Mouse (Mus musculus) right cerebral cortex, postnatal 36 days (tissue): Measurements from ENCODE around the gene Fsd1l.

Experiments used
- DNase-seq, 2 experiments: peaks; one replicate each; pipeline ENCODE4 v3.0.0; 2022; ENCODE audit warnings: low spot score in 2 of 2, mixed read lengths in 1 of 2

Gene Fsd1l

DNA sequence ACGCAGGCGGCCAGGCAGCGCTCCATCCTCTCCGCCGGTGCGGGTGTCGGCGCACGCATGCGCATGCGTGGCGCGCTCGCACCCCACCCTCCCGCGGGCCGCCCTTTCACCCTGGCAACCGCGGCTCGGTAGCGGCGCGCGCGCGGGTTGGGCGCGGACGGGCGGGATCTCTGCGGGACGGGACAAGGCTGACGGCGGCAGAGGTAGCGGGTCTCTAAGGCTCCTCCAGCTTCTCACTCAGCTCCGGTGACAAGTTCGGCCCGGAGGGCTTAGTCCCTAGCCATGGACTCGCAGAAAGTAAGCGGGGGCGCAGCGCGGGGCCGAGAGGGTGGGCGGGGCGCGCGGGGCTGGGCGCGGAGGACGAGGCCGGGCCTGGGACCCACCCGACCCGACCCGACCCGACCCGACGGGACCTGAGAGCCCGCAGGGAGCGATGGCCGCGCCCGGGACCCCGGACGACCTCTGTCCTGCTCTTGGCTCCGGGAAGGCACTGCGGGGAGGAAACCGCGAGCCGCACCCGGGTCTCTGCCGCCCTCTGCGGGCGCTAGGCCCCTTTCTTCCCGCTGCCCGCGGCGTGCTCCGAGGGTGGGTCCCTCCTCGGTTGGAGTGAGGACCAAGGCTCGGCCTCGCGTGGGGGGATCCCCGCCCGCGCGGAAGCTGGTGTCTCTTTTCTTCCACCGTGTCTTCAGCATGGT lies at the start of gene Fsd1l:
Fsd1l (plus strand) TSS at position 156 of the 695 bp plus-strand sequence.
- DNase-seq: peak; percentile 62 to 71

DNA sequence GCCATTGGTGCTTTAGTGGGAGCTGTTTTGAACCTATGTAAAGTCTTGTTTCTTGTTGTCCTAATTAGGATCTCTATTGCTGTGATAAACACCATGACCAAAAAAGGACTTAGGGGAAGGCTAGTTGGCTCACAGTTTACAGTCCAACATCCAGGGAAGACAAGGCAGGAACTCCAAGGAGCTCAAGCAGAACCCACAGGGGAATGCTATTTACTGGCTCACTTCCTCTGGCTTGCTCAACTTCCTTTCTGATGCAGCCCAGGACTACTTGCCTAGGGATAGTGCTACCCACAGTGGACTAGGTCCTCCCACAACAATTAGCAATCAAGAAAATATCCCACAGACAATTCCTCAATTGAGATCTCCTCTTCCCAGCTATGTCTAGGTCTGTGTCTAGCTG lies 43.6 kb upstream of the Fsd1l start:
- DNase-seq: no peak

DNA sequence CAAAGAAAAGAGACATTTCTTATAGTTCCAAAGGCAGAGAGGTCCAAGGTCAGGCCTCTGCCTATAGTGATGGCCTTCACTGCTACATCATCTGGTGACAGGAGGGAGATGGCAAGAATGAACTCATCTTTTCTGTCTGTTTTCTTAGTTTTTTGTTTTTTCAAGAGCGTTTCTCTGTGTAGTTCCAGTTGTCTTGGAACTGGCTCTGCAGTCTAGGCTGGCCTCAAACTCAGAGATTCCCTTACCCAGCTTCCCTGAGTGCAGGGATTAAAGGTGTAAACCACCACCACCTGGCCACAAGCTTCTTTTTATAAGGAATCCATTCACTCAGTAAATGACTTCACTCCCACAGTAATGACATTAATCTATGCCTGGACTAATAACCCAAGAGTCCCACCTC lies 42.3 kb upstream of the Fsd1l start:
- DNase-seq: no peak

DNA sequence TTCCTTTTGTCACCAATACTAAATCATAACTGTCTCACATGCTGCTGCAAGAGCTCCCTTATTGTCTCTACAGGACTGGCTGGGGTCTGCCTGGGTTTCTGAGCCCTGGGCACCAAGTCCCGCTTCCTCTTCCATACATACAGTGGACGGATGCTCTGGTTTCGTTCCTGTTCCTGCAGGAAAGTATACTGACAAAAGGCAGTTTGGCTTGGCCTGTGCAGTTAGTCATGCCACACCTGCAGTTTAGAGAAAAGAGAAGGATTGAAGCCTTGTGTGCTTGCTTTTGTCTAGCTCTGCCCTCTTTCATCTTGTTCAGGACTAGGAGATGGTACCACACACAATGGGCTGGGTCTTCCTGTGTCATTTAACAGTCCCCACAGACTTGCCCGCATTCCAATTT lies 41.8 kb upstream of the Fsd1l start:
- no peak for DNase-seq

DNA sequence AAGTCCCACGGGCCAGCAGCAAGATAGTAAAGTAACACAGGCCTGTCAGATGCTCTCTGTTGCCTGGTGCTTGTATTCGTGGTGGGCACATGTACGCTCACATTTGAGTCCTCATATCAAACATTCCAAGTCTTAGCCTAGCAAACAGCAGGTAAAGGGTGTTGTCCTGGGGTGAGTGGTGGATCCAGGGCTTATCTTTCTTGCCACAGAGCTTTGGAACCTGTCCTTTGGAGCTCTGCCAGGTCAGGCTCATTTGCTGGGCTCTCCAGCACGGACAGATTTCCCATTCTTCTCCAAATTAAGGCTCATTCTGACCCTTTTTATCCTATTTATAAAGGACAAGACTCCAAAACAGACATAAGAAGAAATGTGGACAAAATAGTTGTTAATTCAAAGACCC lies 41.1 kb upstream of the Fsd1l start:
- DNase-seq: no peak

DNA sequence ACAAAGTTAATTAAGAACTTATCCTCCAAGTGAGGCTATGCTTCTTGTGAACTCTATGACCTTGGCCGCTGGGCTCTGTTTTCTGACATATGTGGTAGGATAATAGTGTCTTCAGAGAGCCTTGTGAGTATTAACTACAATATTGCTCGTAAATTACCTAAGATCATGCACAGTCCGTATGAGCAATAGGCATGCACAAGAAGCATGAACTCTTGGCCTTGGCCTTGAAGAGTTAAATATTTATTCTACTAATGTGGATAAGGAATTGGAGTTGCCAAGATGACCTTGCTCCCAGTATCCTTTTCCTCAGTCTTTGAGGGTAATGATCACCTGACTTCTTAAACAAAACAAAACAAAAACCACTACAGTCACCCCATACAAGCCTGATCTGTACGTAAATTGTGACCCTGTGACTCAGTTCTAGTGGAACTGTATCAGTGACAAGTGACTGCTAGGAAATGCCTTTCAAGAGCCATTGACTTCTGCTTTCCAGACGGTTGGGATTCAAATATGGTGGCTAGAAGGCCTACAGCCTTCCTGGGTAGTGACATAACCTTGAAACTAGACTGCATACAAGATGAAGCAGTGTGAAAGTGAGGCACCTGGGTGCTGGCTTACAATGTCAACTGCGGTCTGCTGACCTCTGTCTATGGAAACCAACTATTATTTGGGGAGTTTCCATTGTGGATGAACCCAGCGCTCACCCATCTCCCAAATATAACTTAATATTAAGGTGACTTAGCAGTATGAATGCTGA lies 40.4 kb upstream of the Fsd1l start:
- DNase-seq: no peak

DNA sequence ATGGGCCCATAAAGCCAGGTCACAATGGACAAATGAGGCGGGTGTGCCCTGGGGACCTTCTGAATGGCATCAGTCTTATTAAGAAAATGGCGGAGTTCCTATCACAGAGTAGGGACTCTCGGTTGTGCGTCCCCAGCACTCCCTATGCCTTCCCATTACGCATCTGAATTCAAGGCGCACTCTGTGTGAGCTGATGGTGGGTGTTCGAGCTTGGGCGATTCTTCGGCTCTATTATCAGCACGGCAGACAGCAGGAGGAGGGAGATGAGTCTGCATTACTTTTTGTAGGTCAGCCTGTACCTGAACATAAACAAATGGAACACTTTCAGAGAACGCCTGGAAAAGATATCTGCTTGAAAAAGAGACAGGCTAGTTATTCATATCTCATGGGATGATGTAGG lies 39.7 kb upstream of the Fsd1l start:
- peak in 1 of 2 experiments; percentile 18 for DNase-seq

DNA sequence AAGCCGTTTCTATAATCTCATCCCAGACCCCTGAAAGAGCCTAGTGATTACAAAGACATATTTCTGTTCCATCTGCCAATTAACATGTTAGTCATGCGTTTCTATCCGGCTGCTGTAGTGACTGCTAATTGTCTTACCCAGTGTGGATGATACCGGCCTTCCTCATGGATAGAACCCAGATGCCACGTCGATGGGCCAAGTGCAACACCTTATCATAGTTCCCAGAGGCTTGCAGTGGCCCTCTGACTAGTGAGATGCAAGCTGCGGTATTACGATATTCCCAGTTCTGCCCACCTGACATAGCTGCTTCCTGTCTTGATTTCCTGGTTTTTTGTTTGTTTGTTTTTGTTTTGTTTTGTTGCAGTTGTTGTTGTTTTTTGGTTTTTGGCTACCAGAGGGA lies 39.3 kb upstream of the Fsd1l start:
- DNase-seq: no peak

DNA sequence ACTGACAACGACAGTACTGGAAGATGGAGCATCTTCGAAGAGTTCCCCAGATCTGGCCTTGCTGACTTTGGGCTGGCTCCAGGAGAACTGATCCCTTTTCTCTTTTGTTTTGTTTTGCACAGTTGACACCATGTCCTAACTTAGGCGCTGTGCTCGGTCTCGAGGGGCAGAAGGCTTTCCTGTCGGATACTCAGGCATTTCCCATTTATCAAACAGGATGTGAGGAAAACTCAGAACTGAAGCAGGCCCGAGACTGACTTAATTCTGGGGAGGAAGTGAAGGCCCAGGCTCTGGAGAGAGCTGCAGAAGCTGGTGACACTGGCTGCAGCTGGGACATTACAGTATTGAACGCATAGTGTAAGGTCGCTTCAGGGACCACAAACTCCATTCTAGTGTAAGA lies 38.9 kb upstream of the Fsd1l start:
- DNase-seq: no peak

DNA sequence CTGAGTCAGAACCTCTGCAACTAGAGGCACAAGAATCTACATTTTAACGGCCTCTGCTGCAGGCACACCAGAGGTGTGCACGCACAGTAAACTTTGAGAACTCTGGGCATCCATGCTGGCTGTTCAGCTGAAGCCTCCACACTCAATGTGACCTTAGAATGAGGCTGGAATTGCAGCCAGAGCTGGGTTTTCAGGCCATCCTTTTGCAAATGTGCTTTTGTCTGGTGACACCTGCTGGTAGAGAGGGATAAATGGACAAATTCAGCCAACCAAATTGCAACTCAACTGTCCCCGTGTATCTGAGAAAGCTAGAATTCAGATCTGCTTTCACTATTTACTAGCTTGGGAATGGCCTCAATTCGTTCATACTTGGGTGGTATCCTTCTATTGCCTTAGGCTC lies 37.1 kb upstream of the Fsd1l start:
- DNase-seq: peak; percentile 17 to 38

DNA sequence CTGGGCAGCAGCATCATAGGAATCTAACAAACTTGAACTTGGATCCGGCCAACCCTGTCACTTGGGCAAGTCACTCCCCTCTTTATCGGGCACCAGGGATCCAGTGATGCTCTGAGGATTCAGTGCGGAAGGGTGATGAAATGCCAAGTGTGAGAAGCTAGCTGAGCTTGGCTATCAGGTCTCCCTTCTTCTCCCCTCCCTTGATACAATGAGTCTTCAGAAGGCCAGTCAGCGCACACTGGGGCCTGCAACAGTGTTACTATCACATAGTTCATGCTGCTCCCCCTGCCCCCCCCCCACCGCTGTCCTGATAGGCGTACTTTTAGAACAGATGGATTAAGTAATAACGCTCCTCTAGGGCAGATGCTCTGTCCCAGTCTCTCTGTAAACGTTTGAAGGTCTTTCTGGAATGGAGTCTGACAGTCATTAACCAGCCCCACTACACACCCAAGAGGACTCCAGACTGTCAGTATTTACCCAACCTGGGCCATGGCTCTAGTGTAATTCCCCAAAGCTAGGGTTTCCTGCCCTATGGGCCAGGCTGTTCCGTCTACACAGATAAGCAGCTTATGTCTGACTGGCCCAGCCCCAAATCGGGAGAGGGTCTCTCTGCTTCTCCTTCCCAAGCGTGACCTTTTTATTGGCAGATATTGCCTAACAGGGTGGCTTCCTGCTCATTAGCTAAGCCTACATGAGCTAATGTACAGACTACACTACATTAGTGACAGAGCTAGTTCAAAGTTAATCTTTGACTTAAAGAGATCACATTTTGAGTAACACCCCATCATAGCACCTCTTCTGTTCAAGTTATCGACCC lies 35.8 kb upstream of the Fsd1l start:
- DNase-seq: no peak

DNA sequence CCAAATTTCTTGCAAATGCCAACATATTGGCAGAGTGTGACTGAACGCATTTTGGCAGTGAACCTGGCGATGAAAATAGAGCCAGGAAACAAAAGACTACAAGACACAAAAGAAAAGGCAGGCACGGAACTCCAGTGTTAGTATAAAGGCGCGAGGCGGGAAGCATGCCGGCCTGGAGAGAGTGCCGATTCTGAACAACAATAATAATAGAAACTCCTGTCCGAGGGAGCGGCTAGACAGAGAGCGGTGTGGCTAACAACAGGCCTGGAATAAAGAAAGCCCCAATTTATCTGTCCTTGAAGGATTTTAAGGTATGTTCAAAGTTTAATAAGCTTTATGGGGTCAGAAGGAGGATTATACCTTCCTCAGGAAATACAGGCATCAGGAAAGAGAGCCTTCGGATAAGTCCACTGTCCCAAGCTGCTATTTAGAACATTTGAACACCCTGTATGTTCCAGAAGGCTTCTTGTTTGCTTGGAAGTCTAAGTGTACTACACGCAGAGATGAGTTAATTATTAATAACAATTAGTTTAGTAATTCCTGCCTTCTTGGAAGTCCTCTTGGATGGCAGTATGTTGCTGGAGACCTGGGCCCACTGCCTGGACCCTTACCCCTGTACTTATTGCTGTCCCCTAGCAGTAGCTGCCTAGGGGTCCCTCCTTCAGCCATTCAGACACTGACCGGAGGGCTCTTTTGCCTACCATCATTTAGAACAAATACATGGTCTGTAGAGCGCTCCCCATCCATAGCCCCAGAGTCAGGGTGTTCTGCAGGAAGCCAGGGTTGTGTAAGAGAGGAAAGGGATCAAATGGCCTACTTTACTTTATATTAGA lies 35.0 kb upstream of the Fsd1l start:
- DNase-seq: no peak

DNA sequence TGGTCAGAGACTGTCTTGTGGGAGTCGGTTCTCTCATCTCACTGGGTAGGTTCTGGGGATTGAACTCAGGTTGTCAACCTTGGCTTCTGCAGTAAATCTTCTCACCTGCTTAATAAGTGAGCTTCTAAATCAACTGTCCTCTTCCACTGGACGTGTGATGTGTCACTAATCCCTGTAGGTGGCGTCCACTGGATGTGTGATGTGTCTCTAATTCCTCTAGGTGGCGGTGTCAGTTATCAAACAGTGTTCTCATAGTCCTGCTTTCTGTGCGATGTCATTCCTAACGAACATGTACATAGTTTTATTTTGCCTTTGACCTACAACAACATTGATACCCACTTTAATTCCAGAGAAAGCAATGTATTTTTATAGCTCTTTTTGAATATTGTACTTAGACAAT lies 30.8 kb upstream of the Fsd1l start:
- no peak for DNase-seq

DNA sequence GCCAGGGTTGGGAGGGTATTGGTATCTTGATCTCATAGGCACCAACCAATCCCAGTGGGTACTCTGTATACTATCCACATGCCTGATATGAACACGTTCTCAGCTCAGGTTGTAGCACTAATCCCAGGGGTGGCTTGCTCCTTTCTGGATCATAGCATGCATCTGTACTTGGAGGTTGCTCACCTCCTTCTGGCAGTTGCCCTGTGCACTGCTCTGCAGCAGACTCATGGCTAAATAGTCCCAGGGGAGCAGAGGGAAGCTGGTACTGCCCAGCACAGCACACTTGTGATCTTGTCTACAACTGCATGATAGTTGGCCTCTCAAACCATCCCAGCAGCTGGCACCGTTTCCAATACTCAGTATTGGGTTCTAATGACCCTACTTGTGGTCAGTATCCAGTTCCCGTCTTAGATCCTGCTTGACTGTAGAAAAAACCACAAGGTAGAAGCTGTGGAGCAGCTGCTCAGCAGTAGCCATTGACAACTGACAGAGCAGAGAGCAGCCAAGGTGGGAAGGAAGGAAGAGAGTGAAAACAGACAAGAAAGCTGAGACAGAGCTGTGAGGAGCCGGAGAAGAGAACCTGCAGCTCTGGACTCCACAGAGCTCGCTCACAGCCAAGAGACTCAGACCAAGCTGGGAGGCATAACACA lies 16.6 kb upstream of the Fsd1l start:
- no peak for DNase-seq

DNA sequence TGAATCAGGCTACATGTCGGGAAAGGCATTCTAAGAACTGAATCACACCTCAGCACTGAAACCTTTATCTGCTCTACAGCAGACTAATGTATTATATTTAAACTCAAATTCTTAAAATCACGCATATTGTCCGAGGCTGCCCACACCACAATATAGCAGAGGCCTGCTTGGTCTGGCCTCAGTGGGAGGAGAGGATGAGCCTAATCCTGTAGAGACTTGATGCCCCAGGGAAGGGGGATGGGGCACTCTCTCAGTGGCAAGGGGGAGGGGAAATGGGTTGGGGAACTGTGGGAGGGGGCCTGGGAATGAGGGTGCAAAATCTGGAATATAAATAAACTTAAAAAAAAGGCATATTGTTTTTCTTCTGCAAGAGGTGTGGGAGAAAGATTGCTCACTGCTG lies 13.3 kb upstream of the Fsd1l start:
- DNase-seq: no peak

DNA sequence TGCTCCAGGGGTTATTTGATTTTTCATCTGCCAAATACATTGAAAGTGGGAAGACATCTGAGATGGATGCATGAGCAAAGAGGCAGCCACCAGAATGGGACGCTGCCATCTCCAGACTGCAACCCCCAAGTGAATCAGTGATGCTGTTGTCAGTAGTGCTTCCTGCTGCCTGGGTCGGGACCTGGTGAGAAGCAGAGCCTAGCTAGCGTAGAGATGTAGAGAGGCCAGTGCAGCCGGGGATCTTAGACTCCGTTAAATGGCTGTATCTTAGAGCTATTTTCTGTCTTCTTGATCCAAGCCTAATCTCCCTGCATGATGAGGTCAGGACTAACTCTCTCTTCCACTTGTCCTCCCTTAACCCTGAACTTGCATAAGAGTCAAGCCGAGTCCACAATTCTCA lies 11.2 kb upstream of the Fsd1l start:
- DNase-seq: no peak

DNA sequence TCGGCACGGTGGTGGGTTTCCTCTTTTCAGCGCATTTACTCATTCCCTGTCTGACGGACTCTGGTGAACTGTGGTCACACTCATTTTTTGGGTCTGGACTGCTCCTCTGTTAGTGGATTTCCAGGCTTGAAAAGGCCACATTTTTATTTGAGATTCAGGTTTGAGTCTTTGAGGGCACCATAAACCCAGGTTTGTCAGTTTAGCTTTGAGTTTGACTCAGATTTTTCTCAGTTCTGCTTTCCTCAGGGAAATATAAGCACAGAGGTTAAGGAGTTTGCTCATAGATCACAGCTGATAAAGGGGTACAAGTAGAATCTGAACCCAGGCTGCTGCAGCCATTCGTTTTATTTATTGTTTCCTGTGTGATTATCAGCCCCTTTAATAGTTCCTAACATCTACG lies 10.2 kb upstream of the Fsd1l start:
- no peak for DNase-seq

DNA sequence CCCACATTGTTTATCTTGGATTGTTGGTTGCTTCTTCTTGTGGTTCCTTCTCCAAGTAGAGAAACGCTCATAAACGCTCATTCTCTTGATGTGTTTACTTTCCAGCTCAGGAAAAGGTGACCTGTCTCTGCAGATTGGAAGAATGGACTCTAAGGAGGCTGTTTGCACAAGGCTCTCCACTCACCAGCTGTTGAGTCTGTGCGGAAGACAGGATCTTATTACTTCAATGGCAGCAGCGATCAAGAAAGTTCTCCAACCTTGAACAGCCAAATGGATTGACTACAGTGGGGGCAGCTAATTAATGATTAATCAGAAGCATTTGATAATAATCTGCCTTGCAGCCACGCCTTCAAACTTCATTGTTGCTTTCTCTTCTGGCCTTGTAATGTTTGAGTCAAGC lies 9.8 kb upstream of the Fsd1l start:
- DNase-seq: no peak

DNA sequence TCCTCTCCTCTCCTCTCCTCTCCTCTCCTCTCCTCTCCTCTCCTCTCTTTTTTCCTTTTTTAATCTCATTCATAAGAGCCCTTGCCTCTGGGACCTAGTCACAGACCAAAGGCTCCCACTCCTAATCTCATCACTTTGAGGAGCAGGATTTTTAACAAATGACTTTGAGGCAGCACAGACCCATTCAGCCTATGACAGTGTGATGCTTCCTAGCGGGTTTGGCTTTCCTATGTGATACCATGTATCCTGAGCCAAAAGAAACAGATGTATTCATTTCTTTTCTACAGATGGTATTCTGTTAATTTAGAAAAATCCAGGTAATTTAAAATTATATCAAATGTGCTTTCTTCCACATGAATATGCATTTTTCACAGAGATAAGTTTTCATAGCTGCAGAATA lies 7.6 kb upstream of the Fsd1l start:
- DNase-seq: no peak

DNA sequence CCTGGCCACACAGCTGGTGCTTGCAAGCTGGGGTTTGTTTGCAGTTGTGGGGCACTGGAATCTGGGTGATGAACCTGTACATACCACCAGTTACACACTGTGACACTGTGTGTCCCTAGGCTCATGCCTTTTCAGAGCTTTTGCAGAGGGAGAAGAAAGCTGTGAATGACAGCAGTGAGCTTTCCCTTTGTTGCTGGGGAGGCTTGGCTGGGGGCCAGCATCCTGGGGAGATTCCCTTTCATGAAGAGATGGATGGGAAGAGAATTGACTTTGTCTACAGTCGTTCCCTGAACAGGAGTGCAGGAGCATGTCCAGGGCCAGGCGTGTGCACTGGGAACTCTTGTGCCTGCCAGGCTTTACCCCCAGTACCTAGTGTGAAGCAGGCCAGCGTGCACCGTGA lies 6.5 kb upstream of the Fsd1l start:
- DNase-seq: no peak

DNA sequence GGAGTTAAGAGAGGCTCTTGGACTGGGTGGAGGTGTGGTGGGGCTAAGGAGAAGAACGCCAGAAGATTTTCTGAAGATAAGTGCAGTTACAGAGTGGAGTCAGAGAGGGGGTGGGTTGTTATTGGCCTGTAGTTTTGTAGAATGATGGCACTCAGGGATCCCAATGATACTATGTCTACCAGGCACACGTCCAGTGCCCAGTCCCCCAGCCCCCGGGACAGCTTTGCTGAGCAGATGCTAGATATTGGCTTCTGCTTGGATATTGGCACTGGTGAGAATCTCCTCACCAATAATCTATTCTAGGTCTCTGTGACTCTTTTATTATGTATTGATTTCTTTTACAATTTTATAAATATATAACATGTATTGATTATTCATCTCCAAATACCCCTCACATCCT lies 6.0 kb upstream of the Fsd1l start:
- DNase-seq: no peak
